Mouse (Mus musculus): ENCODE measurements around the gene Rinl. TPM values are rescaled to one million over a fixed set of nuclear protein-coding genes. Genes with fewer than 3 reads are reported as not detected.

Rinl gene
- polyA plus RNA-seq, 1 experiment: 5.9 TPM

DNA sequence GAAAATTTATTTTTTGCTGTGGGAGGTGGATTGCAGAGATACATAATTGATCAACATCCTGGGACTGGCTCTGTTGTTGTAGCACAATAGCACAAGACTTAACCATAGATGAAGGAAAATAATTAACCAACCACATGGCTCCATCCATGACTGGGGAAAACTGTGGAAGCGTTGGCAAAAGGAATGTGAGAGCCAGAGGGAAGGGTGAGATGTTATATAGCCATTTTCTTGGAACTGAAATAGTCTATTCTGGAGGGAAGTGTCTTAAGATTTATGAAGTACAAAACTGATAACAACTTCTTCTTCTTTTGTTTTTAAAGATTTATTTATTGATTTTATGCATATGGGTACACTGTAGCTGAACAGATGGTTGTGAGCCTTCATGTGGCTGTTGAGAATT is 58.5 kb downstream of the Rinl start:
- Histone ChIP-seq H3K36me3 (ENCODE audit: control insufficient read depth, insufficient read depth, low read length) (no peaks in the 10 kb centered on the region), H3K27me3 (replicated peaks; ENCODE audit: control insufficient read depth, insufficient read depth, low read length) (no peaks in the 10 kb centered on the region), H3K4me1 (ENCODE audit: control insufficient read depth, insufficient read depth, low read length) (no peaks in the 10 kb centered on the region), H3K4me3 (ENCODE audit: insufficient read depth, low read depth, low read length) (no peak overlapping the region), H3K27ac (ENCODE audit: insufficient read depth, low read depth, low read length) (no peak overlapping the region)
- no peak for DNase-seq
- WGBS: 25% methylated on average over 1 of the region's 1 CpGs
- no peak for TF ChIP-seq CTCF (conservative IDR thresholded peaks at IDR 0.05; ENCODE audit: insufficient read depth, insufficient read length, low read depth, low read length)
- TF ChIP-seq POLR2A (IDR thresholded peaks at IDR 0.05; ENCODE audit: low read depth, low read length): no peak

Other genes starting within 250 kb of the Rinl start
- 12.4 and 13.3 TPM in 2 replicates for gene Sycn, start 248.1 kb upstream of the Rinl start, polyA plus RNA-seq (2012; rRNA removed)
- gene Nccrp1, start 241.7 kb upstream of the Rinl start, polyA plus RNA-seq (2012; rRNA removed): 57.2 and 85.4 TPM in 2 replicates
- gene Samd4b, start 190.8 kb upstream of the Rinl start, polyA plus RNA-seq (2012; rRNA removed): 67.0 and 79.0 TPM in 2 replicates
- 36.9 and 41.8 TPM in 2 replicates for gene Pak4, start 190.8 kb upstream of the Rinl start, polyA plus RNA-seq (2012; rRNA removed)
- gene Acp7, start 157.6 kb upstream of the Rinl start, polyA plus RNA-seq (2012; rRNA removed): not detected in 2 replicates
- gene Fbxo27, start 96.1 kb upstream of the Rinl start, polyA plus RNA-seq (2012; rRNA removed): 1.1 and 1.6 TPM in 2 replicates
- gene Fbxo17, start 72.2 kb upstream of the Rinl start, polyA plus RNA-seq (2012; rRNA removed): 1.1 and 1.3 TPM in 2 replicates
- 79.8 and 96.7 TPM in 2 replicates for gene Mrps12, start 47.1 kb upstream of the Rinl start, polyA plus RNA-seq (2012; rRNA removed)
- gene Sars2, start 47.0 kb upstream of the Rinl start, polyA plus RNA-seq (2012; rRNA removed): 19.4 and 22.9 TPM in 2 replicates
- gene Ccer2, start 32.8 kb upstream of the Rinl start, polyA plus RNA-seq (2012; rRNA removed): not detected in 2 replicates
- 99.8 and 103 TPM in 2 replicates for gene Sirt2, start 22.2 kb upstream of the Rinl start, polyA plus RNA-seq (2012; rRNA removed)
- 37.9 and 41.6 TPM in 2 replicates for gene Nfkbib, start 21.5 kb upstream of the Rinl start, polyA plus RNA-seq (2012; rRNA removed)
- 172 and 214 TPM in 2 replicates for gene Hnrnpl, start 19.6 kb downstream of the Rinl start, polyA plus RNA-seq (2012; rRNA removed)
- 865 and 950 TPM in 2 replicates for gene Ech1, start 36.2 kb downstream of the Rinl start, polyA plus RNA-seq (2012; rRNA removed)
- gene Lgals4, start 44.9 kb downstream of the Rinl start, polyA plus RNA-seq (2012; rRNA removed): 22.8 and 25.0 TPM in 2 replicates
- 1.1 and 1.6 TPM in 2 replicates for gene Lgals7, start 74.9 kb downstream of the Rinl start, polyA plus RNA-seq (2012; rRNA removed)
- 0.11 and 0.24 TPM in 2 replicates for gene Capn12, start 92.5 kb downstream of the Rinl start, polyA plus RNA-seq (2012; rRNA removed)
- 340 and 367 TPM in 2 replicates for gene Actn4, start 173.4 kb downstream of the Rinl start, polyA plus RNA-seq (2012; rRNA removed)
- 321 and 343 TPM in 2 replicates for gene Eif3k, start 192.9 kb downstream of the Rinl start, polyA plus RNA-seq (2012; rRNA removed)
- gene Map4k1, start 193.1 kb downstream of the Rinl start, polyA plus RNA-seq (2012; rRNA removed): 2.3 and 6.2 TPM in 2 replicates